Mouse (Mus musculus): ENCODE results near the gene Col18a1.

- TF ChIP-seq ZC3H11A (IDR thresholded peaks at IDR 0.05; ENCODE audit: borderline replicate concordance, low read depth, low read length), result no peak
- no peak for TF ChIP-seq CHD2 (IDR thresholded peaks at IDR 0.05; ENCODE audit: low read depth, low read length)
- TF ChIP-seq ZNF384 (IDR thresholded peaks at IDR 0.05; ENCODE audit: low read depth, low read length), result no peak
- no peak for TF ChIP-seq MAFK (IDR thresholded peaks at IDR 0.05; ENCODE audit: insufficient read depth, low read depth, low read length)
- TF ChIP-seq HCFC1 (IDR thresholded peaks at IDR 0.05; ENCODE audit: borderline replicate concordance, insufficient read depth, low read length), result no peak
Measured at GRCm38 (mm10) chr10:77099777-77100176, 66.6 kb downstream of the Col18a1 start.

All from ES-E14 (cell line).